Mouse (Mus musculus) R1 (cell line): ENCODE data around the gene Usp36.

ENCODE experiments used
- DNase-seq: peaks from one replicate; pipeline ENCODE4 v3.0.0-alpha.2; 2018; ENCODE audit warnings: low read depth, low spot score

Usp36 gene

GRCm38 (mm10) chr11:118289999-118290889 is at the start of gene Usp36:
Gene Usp36, minus strand, starts transcription at chr11:118290244.
- DNase-seq, result peak; percentile 100

- no peak for DNase-seq
Observed at GRCm38 (mm10) chr11:118337491-118338168, 47.6 kb upstream of the Usp36 start.

GRCm38 (mm10) chr11:118333431-118333830 is 43.4 kb upstream of the Usp36 start:
- DNase-seq, result no peak

GRCm38 (mm10) chr11:118332376-118332775 is 42.3 kb upstream of the Usp36 start:
- DNase-seq, result no peak

GRCm38 (mm10) chr11:118330777-118331176 is 40.7 kb upstream of the Usp36 start:
- DNase-seq, result no peak

GRCm38 (mm10) chr11:118330361-118330760 is 40.3 kb upstream of the Usp36 start:
- no peak for DNase-seq

- no peak for DNase-seq
Observed at GRCm38 (mm10) chr11:118328947-118329346, 38.9 kb upstream of the Usp36 start.

GRCm38 (mm10) chr11:118328511-118328910 is 38.5 kb upstream of the Usp36 start:
- DNase-seq, result no peak

GRCm38 (mm10) chr11:118326991-118327971 is 37.2 kb upstream of the Usp36 start:
- DNase-seq, result peak; percentile 50

- DNase-seq, result no peak
Observed at GRCm38 (mm10) chr11:118326491-118326890, 36.4 kb upstream of the Usp36 start.

GRCm38 (mm10) chr11:118324541-118324940 is 34.5 kb upstream of the Usp36 start:
- no peak for DNase-seq

GRCm38 (mm10) chr11:118323974-118324373 is 33.9 kb upstream of the Usp36 start:
- no peak for DNase-seq

GRCm38 (mm10) chr11:118322647-118323046 is 32.6 kb upstream of the Usp36 start:
- DNase-seq, result no peak

GRCm38 (mm10) chr11:118321971-118322370 is 31.9 kb upstream of the Usp36 start:
- no peak for DNase-seq

GRCm38 (mm10) chr11:118321500-118321899 is 31.5 kb upstream of the Usp36 start:
- DNase-seq, result no peak

- peak; percentile 60 for DNase-seq
Observed at GRCm38 (mm10) chr11:118318678-118319077, 28.6 kb upstream of the Usp36 start.

GRCm38 (mm10) chr11:118317129-118317528 is 27.1 kb upstream of the Usp36 start:
- peak; percentile 85 for DNase-seq

GRCm38 (mm10) chr11:118316231-118316806 is 26.3 kb upstream of the Usp36 start:
- DNase-seq, result no peak

- DNase-seq, result no peak
Observed at GRCm38 (mm10) chr11:118312132-118312723, 22.2 kb upstream of the Usp36 start.

- peak; percentile 86 for DNase-seq
Observed at GRCm38 (mm10) chr11:118307962-118308361, 17.9 kb upstream of the Usp36 start.

- DNase-seq, result peak; percentile 56
Observed at GRCm38 (mm10) chr11:118303959-118304358, 13.9 kb upstream of the Usp36 start.
